In genomic region chr1:159419301-159419965, GRCm38 (mm10) we compare ENCODE assay signal across 10 mouse cellular contexts.
"Had no signal": no experiment of that assay in that cellular context is flagged by ENCODE, and none has a peak within 500 bp of the region (broad histone marks: within the 10 kb centered on the region; RNA-seq: fewer than 3 reads in every experiment).

No protein-coding gene starts in this region.

- DNase-seq: kidney, adult 8-10 months; kidney, postnatal 10 days; kidney, postnatal 36 days; left cerebral cortex, postnatal 4 days; liver, postnatal 0 days; lung, embryonic 14.5 days; retina, postnatal 1 day; right cerebral cortex, postnatal 25 days; spleen, adult 18-20 months; thymus, postnatal 25 days had no signal
